Mouse (Mus musculus): ENCODE measurements around the gene Dlgap4.

Gene Dlgap4

DNA sequence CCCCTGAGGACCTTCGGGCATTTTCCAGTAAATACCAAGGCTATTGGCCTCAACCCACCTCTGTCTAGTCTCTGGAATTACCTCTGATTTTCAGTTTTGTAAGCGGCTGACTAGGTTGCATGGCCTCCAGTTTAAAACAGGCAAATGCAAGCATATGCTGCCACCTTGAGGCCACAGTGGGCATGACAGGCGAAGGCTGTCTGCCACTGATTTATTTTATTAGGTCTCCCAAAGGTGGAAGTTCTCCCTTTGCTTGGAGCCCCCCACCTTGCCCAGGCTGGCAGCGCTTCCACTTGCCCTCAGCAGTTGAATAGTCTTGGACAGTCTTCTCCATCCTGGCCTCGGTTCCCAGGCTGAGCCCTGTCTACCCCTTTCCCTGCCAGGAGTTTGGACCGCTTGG is 92.0 kb downstream of the Dlgap4 start:
- in situ Hi-C loops (cut with MboI, MseI), result loop anchor here (10.0 kb wide), 1 partner anchor 1839 kb away; no protein-coding TSS in a partner anchor

DNA sequence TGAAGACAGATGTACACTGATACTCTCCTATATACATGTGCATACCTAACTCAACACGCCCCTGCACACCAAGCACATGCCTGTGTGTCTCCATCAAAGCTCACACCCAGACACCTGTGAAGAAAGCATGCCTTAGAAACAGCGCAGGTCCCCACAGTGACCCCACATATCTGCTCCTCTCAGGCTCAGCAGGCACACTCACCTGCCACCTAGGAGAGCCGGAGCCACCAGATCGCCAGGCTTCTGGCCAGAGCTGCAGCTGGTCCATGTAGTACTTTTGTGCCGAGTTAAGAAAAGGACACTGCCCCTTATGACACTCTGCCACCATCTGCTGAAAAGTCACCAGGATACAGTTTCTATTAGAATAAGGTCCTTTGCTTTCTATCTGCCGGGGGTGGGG is 103.2 kb downstream of the Dlgap4 start:
- in situ Hi-C loops (cut with MboI, MseI), result no loop called here

DNA sequence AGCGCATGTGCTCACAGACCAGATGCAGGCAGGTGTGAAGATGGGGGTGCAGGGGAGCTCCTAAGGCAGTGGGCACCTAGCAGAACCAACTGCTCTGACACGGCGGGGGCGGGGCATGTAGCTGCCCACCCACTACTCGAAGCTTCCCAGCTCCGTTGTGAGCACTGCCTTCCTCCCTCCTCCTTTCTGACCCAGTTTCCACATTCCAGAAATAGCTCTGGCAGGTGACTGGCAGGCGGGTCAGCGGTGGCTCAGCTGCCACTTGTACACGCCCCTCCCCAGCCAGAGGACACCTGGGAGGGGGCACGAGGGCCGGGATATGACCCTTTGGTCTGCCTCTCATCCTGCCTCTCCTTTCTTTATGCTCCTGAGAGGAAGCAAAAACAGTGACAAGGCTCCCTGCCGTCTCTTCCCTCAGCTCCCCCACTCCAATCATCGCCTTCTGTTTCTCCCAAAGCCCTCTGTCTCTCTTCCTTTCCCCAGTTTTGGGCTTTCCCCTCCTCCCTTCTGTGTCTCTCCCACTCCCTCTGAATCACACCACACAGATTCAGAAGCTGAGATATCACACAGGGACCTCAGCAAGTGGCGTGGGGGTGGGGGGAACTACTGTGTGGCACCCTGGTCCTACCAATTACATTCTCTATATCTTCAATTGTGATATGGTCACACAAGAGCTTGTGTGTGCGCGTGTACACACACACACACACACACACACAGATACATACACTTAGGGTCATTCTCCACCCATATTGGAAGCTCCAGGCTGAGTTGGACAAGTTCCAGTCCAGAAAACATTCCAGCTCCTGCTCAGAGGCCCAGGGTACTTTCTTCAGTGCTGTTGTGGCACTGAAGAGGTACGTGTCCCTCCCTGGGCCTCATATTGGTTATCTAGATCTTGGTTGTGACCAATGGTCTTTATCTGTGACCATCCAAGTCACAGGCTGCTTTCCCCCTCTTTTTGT is 104.1 kb downstream of the Dlgap4 start:
- in situ Hi-C loops (cut with MboI, MseI), result no loop called here

DNA sequence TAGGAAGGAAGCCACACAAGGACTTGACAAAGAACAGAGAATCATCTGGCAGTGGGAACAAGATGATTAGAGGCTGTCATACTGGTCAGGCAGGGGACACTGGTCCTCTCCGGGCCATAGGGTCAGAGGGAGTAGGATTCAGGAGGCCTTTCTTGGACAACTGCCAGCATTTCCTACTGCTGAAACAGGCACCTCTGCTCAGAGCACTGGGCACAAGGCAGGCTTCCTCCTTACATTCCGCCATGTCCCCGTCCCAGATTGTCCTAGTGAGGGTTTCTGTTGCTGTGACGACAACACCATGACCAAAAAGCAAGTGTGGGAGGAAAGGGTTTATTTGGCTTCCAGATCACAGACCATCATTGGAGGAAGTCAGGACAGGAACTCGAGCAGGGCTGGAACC is 105.3 kb downstream of the Dlgap4 start:
- in situ Hi-C loops (cut with MboI, MseI), result no loop called here

DNA sequence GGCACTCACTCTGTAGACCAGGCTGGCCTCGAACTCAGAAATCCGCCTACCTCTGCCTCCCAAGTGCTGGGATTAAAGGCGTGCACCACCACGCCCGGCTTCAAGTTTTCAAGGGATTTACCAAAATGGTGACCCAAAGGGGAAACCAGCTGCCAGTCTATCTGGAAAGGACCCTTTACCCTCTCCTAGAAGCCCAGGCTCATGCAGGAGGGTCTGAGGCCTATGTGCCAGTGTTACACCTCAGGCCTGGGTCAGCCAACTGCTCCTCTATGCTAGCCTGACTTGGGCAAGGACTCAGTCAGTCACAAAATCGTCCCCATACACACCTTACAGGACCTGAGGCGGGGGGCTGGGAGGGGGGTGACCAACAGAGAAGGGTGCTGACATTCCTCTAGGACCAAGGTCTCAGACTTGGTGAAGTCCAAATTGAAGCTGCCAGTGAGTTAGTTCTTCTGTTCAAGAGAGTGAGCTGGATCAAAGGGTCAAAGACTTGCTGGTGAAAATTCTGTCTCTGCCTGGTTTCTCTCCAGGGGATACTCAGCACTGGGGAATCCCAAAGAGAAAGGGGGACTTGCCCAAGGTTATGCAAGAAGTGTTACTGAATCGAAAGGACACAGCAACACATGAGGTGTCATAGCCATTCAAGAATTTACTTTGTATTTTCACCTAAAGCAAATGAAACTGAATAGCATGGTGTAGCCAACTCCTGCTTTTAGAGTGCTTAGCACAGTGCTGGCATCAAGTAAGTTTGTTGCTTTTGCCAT is 106.2 kb downstream of the Dlgap4 start:
- in situ Hi-C loops (cut with MboI, MseI), result loop anchor here (10.0 kb wide), 1 partner anchor 1925 kb away; the partner anchor contains the start of genes Raly and a

DNA sequence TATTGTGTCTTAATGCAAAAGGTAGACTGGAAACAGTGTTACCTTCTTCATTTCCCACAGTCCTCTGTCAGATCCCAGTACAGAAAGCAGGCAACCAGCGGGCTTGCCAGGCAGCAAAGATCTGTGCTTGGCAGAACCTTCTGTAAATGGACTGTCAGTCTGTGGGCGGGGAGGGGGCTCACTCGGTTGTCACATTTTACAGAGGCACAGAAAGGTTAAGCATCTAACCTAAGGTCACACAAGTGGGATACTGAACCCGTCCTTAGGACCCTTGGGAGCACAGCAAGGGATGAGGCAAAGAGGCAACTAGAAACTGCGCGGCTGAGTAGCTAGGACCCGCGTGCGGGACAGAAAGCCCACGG is 106.8 kb downstream of the Dlgap4 start:
- in situ Hi-C loops (cut with MboI, MseI), result loop anchor here (10.0 kb wide), 1 partner anchor 1925 kb away; the partner anchor contains the start of genes Raly and a

DNA sequence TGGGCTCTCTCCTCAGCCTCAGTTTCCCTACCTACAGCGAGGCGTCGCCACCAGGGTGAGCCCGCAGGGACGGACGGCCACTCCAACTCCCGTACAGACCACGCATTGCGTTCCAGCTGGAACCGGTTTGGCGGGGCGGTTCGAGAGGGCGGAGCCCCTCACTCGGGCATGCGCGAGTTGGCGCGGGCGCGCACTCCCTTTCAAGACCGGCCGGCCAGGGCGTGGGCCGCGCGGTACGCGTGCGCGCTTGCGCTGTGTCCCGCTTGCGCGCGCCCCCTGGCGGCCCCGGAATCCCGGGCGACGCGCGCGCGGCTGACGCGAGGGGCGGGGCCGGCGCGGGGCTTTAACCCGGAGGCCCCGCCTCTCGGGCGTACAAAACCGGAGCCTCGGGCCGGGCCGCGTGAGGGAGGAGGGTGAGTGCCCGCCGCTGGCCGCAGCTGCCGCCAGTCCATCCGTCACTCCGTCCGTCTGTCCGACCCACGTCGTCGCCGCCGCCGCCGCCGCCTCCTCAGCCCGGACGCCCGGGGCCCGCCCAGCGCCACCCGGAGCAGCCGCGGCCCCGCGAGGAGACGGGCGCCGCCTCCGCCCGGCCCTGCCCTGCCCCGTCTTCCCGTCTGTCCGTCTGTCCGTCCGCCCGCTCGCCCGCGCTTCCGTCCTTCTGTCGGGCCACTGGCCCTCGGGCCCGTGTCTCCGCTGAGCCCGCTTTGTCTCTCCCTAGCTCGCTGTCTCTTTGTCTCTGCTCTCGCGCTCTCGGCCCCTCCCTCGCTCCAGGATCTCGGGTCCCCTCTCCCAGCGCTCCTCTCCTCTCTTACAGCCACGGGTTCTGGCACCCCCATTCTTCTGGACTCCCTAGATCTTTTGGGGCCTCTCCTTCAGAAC is 107.4 kb downstream of the Dlgap4 start:
- in situ Hi-C loops (cut with MboI, MseI), result loop anchor here (10.0 kb wide), 1 partner anchor 1926 kb away; the partner anchor contains the start of genes Raly and a

DNA sequence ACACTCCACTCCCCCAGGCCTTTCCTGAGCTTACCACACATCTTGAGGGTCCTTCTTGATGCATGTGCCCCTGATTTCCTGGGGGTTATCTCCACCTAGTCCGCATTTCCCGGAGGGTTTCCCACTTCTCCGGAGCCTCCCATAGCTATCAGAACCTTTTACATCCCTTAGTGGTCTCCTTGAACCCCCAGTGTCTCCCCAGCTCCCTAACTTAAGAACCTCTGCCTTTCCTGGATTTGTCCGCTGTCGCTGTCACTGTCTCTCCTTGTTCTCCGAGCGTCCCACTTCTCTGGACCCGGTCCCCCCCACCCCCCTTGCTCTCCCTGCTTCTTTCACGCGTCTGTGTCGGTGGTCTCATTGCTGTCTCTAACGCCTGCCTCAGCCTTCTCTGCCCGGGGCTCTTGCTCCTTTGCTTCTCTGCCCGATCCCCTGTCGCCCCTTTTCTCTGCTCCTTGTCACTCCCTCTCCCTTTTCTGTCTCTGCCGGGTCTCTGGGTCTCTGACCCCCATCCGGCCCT is 108.1 kb downstream of the Dlgap4 start:
- in situ Hi-C loops (cut with MboI, MseI), result loop anchor here (10.0 kb wide), 1 partner anchor 1927 kb away; the partner anchor contains the start of genes Raly and a

DNA sequence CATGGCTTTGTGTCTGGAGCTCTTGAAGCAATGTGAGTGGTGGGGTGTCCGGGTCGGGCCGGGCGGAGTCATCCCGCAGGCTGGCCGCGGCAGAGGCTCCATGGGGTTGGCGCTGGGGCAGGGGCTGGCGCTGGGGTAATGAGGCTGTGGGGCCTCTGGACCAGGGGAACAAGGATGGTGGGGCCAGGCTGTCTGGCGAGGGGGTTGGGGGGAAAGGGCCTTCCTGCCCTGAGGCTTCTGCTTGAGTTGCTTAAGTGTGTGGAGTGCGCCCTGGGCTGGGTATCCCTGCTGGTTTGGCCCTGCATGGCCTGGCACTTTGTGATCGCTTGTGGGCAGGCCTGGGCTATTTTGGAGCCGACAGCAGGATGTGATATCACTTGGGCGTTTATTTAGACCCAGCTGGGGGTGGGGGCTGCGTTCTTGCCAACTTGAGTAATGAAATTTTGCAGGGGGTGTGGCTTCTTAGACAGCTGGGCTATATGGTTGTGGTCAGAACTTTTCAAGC is 108.6 kb downstream of the Dlgap4 start:
- in situ Hi-C loops (cut with MboI, MseI), result loop anchor here (10.0 kb wide), 1 partner anchor 1927 kb away; the partner anchor contains the start of genes Raly and a

DNA sequence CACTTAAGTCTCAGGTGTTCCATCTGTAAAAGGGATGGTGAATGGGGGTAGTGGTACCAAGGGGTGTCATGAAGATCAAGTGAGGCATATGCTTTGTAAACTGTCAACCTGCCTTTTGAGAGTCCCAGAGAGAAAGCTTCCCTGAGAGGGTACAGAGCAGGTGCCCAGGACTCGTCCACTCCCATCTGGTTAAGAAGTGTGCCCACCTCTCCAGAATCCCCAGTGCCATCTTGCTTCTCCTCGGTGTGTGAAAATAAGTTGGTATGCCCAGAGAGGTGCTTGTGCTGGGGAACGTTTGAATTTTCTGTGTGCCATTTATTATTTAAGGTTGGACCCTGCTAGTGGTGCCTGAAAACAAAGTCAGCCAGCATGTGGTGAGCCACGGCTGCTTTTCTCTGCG is 109.2 kb downstream of the Dlgap4 start:
- in situ Hi-C loops (cut with MboI, MseI), result loop anchor here (10.0 kb wide), 1 partner anchor 1928 kb away; the partner anchor contains the start of genes Raly and a

DNA sequence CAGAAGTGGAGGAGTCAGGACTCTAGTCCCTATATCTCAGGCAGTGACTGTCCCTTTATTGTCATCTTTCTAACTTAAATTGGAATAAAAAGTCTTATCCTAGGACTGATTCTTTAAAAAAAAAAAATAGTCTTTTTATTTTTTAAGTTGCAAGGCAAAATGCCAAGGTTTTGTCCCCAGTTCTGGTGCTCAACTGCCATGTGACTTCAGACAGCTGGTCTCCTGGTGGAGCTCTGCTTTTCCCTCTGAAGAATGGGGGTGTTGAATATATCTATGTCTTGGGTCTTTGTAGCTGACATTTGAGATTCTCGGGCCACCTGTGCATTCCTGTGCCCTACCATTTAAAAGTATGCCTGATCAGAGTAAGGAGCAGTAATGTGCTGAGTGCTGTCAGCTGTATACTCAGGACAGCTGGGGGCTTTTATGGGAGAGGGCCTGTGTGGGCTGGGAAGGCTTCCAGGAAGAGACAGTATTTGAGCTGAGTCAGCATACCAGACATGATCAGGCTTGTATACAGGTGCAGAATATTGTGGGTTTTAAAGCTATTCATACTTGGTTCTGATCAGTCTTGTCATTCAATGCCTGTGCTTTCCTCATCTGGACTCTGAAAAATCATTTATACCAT is 110.5 kb downstream of the Dlgap4 start:
- in situ Hi-C loops (cut with MboI, MseI), result loop anchor here (10.0 kb wide), 1 partner anchor 1929 kb away; the partner anchor contains the start of genes Raly and a

DNA sequence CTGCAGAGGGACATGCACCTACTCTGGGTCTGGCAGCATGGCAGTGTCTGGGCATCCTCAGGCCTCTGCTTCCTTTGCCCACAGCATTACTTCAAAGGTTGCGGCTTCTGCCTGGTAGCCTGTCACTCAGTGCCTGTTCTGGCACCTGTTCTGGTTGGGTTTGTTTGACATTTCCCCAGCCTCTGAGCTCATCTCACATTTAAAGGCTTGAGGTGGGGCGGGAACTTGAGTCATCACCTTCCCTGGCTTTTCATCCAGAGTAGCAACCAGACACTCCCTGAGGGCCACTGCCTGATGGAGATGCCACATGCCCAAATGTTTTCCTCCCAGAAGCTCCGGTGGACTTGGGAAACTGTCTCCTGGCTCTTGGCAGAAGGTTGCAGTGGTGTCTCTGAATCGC is 111.4 kb downstream of the Dlgap4 start:
- in situ Hi-C loops (cut with MboI, MseI), result loop anchor here (10.0 kb wide), 1 partner anchor 1930 kb away; the partner anchor contains the start of genes Raly and a

DNA sequence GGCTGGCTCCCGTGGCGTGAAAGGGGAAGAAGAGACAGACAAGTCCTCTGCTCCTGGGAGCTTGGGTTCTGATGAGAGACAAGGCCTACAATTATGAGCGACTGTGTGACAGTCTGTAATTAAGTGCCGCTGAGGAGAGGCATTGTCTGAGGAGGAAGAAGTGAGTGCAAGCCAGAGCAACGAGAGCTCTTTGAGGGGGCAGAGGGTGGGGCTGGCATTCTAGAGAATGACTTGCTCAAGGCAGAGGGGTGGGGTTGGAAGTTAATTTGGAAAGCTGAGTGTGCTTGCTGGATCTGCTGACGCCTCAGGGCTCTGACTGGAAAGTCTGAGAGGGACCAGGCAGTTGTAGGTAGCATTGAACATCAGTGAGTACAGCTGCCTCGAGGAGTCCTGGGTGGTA is 112.8 kb downstream of the Dlgap4 start:
- in situ Hi-C loops (cut with MboI, MseI), result loop anchor here (10.0 kb wide), 1 partner anchor 1932 kb away; the partner anchor contains the start of genes Raly and a

DNA sequence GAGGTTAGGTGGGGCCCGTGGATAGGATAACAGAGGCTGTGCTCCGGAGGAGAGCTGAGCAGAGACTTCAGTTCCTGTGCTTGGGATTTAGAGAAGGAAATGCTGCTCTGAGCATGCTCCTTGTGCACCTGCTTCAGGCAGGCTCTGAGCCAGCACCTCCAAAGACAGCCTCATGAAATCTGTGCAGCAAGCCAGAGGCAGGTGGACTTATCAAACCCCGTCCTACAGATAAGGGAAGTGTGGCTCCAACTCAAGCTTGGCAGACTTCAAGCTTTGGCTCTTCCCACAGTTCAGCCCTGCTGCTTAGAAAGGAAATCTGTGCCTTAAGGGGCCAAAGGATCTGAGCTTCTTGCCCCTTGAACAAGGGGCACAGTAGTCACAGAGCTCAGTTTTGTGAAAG is 113.4 kb downstream of the Dlgap4 start:
- in situ Hi-C loops (cut with MboI, MseI), result loop anchor here (10.0 kb wide), 1 partner anchor 1932 kb away; the partner anchor contains the start of genes Raly and a

DNA sequence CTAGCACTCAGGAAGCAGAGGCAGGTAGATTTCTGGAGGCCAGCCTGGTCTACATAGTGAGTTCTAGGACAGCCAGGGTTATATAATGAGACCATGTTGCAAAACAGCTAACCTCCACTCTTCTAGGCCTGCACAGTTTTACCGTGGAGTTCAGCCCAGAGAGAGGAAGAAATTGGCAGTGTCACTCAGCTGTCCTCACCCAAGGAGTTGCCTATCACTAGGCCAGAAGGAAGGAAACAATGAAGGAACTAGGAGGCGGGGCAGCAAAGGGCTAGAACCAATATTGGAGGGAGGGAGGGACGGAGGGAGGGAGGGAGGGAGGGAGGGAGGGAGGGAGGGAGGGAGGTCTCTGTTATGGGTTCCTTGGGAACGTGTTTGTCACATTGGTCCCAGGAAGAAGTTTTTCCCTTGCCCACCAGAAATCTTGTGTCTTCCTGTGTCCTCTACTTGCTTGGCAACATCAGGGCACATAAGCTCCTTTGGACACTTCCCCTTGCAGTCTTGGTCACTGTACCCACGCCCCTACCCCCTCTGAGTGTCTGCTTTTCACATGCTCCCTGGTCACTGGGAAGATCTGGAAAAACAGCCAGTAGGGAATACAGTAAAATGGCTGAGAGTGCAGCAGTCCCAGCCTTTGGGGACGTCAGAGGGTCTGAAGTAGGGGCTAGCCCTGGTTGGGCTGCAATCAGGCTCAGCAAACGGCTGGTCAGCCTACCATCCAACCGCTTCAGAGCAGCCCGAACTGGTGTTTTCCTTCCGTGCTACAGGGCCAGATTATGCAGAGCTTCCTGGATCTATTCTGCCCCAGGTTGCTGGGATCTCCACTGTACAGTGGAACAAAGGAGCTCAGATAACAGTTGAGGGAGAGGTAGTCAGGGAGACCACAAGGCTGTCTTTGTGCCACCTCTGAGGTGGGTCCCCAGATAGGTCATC is 116.3 kb downstream of the Dlgap4 start:
- in situ Hi-C loops (cut with MboI, MseI), result loop anchor here (10.0 kb wide), 1 partner anchor 1935 kb away; the partner anchor contains the start of genes Raly and a

DNA sequence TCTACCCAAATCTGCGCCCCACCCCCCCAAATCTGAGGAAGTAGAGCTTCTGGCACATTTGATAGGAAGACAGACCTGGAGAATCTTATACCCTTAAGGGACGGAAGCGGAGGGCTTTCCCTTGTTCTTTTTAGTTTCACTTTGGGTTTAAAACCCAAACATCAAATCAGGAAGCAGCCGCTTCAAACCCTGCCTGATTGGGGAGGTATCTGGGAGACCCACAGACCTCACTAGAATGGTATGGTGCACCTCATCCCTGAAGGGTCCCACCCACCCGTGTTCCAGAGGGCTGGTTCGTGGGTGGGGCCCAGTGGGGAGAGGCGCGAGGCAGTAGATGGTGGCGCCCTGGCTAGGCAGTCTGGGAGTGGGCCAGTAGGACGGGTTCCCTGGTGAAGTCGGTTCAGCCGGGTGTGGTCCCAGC is 117.0 kb downstream of the Dlgap4 start:
- in situ Hi-C loops (cut with MboI, MseI), result no loop called here

DNA sequence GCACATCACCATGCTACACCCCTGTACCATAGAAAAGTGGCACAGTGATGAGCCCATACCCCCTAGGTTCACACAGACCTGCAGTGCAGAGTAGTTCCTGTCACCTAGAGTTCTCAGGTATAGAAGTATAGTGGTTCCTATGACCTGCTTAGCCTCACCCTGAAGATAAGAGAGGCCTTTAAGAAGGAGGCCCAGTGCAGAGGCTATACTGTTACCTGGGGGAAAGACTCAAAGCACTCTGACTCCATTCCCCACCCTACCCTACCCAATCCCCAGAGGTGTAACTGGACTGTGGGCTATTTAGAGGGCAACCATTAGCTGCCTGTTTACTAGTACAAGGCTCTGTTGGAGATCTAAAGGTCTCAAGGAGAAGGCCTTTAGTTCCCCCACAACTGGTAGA is 118.1 kb downstream of the Dlgap4 start:
- in situ Hi-C loops (cut with MboI, MseI), result no loop called here

DNA sequence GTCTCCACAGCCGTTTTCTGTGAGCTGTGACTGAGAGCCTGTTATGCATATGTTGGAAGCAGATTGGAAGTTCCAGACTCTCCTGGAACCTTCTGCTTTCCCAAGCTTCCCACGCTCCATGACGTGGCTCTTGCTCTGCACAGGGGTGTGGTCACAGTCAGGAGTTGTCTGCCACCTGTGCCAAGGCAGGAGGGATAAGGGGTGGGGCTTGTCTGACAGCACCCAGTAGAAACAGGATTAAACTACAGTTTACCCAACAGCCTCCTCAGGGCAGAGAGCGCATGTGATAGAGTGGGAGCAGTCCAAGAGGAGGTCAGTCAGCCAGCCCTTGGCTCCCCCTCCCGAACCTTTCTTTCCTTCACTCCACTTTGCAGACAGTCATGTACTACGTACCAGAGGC is 118.6 kb downstream of the Dlgap4 start:
- in situ Hi-C loops (cut with MboI, MseI), result no loop called here
